Mouse (Mus musculus): ENCODE results near the gene Slitrk5. TPM values are rescaled to one million over a fixed set of nuclear protein-coding genes. Genes with fewer than 3 reads are reported as not detected.
A peak's percentile ranks its signal among the peaks of the same experiment; 100 is the strongest.

Gene Slitrk5
- polyA plus RNA-seq (2014; fragmentation: Nextera tagmentation; extraction: Ambion mirVana), result 6.3 and 6.4 TPM in 2 replicates

- 1% methylated on average over 22 of the region's 22 CpGs for WGBS
- H3K27ac ChIP-seq (replicated peaks; ENCODE audit: low read depth, low read length), result peak within 1 kb of the TSS; percentile 47; the same call in 1 of the 2 replicates
- H3K9ac ChIP-seq (ENCODE audit: low read length), result peak within 1 kb of the TSS; percentile 84
- peak within 1 kb of the TSS; percentile 64 for H3K4me3 ChIP-seq (ENCODE audit: low read depth, low read length)
- peaks cover 6% of the 10 kb centered on the region for H3K27me3 ChIP-seq (ENCODE audit: control insufficient read depth, insufficient read depth, low read length)
- H3K36me3 ChIP-seq (ENCODE audit: control insufficient read depth, insufficient read depth, low read length), result no peaks in the 10 kb centered on the region
- H3K4me2 ChIP-seq (ENCODE audit: low read depth, severe bottlenecking), result peak within 1 kb of the TSS; percentile 67
- peaks cover 3% of the 10 kb centered on the region; the same call in 1 of the 2 replicates for H3K4me1 ChIP-seq (ENCODE audit: control insufficient read depth, insufficient read depth, low read length)
- peak; percentile 96 for DNase-seq (ENCODE audit: low spot score)
- H3K9me3 ChIP-seq (ENCODE audit: control insufficient read depth, low read length), result no peaks in the 10 kb centered on the region
- ATAC-seq (ENCODE audit: insufficient number of reproducible peaks, low FRiP score, low TSS enrichment, low read depth), result peak; percentile 58
Observed at GRCm38 (mm10) chr14:111674664-111675147, at the start of gene Slitrk5. TSS of gene Slitrk5 (plus strand) at chr14:111675097.

GRCm38 (mm10) chr14:111672942-111673341 lies 2.0 kb upstream of the Slitrk5 start:
- H3K27me3 ChIP-seq (ENCODE audit: control insufficient read depth, insufficient read depth, low read length), result no peaks in the 10 kb centered on the region
- no peak for ATAC-seq (ENCODE audit: insufficient number of reproducible peaks, low FRiP score, low TSS enrichment, low read depth)
- DNase-seq (ENCODE audit: low spot score), result no peak
- no peak overlapping the region for H3K4me2 ChIP-seq (ENCODE audit: low read depth, severe bottlenecking)
- no peaks in the 10 kb centered on the region for H3K36me3 ChIP-seq (ENCODE audit: control insufficient read depth, insufficient read depth, low read length)
- no peak overlapping the region for H3K9ac ChIP-seq (ENCODE audit: low read length)
- H3K4me3 ChIP-seq (ENCODE audit: low read depth, low read length), result no peak overlapping the region
- H3K9me3 ChIP-seq (ENCODE audit: control insufficient read depth, low read length), result no peaks in the 10 kb centered on the region
- 63% methylated on average over 1 of the region's 1 CpGs for WGBS
- H3K4me1 ChIP-seq (ENCODE audit: control insufficient read depth, insufficient read depth, low read length), result peaks cover 3% of the 10 kb centered on the region; the same call in 1 of the 2 replicates
- H3K27ac ChIP-seq (replicated peaks; ENCODE audit: low read depth, low read length), result no peak overlapping the region

GRCm38 (mm10) chr14:111675211-111676165 lies 591 bp downstream of the Slitrk5 start:
- Histone ChIP-seq H3K4me2 (ENCODE audit: low read depth, severe bottlenecking) (peak overlapping the region; percentile 67), H3K4me3 (ENCODE audit: low read depth, low read length) (peak overlapping the region; percentile 64), H3K9ac (ENCODE audit: low read length) (peak overlapping the region; percentile 84), H3K4me1 (ENCODE audit: control insufficient read depth, insufficient read depth, low read length) (peaks cover 3% of the 10 kb centered on the region; the same call in 1 of the 2 replicates), H3K36me3 (ENCODE audit: control insufficient read depth, insufficient read depth, low read length) (no peaks in the 10 kb centered on the region), H3K27ac (replicated peaks; ENCODE audit: low read depth, low read length) (peak overlapping the region; percentile 47; the same call in 1 of the 2 replicates), H3K9me3 (ENCODE audit: control insufficient read depth, low read length) (no peaks in the 10 kb centered on the region), H3K27me3 (ENCODE audit: control insufficient read depth, insufficient read depth, low read length) (peaks cover 6% of the 10 kb centered on the region)
- ATAC-seq (ENCODE audit: insufficient number of reproducible peaks, low FRiP score, low TSS enrichment, low read depth) (peak; percentile 80), DNase-seq (ENCODE audit: low spot score) (peak; percentile 80)
- WGBS, result under 1% methylated on average over 79 of the region's 94 CpGs

DNA sequence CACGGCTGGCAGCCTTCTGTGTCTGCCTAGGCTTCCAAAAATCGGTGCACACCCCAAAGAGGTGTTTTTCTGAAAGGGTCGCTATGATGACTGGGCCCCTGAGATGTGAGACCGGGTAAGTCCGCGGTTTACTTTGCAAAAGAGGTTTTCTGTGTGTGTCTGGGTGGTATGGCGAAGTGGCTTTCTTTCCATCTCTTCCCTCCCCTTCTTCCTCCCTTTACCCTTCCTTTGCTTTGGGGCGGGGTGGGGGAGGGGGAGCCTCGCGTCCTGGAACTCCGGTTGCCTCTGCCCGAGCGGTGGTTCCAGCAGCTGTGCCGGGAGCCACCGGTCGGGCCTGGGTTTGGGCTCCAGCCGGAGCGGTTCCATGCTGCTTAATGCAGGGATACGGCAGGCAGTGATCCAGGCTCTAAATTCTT lies 1.3 kb downstream of the Slitrk5 start:
- peak overlapping the region; percentile 64 for H3K4me3 ChIP-seq (ENCODE audit: low read depth, low read length)
- H3K4me2 ChIP-seq (ENCODE audit: low read depth, severe bottlenecking), result peak overlapping the region; percentile 67
- DNase-seq (ENCODE audit: low spot score) (peak; percentile 70), ATAC-seq (ENCODE audit: insufficient number of reproducible peaks, low FRiP score, low TSS enrichment, low read depth) (peak; percentile 34)
- peak overlapping the region; percentile 47; the same call in 1 of the 2 replicates for H3K27ac ChIP-seq (replicated peaks; ENCODE audit: low read depth, low read length)
- no peaks in the 10 kb centered on the region for H3K36me3 ChIP-seq (ENCODE audit: control insufficient read depth, insufficient read depth, low read length)
- WGBS, result under 1% methylated on average over 19 of the region's 19 CpGs
- peaks cover 6% of the 10 kb centered on the region for H3K27me3 ChIP-seq (ENCODE audit: control insufficient read depth, insufficient read depth, low read length)
- H3K9ac ChIP-seq (ENCODE audit: low read length), result peak overlapping the region; percentile 84
- H3K9me3 ChIP-seq (ENCODE audit: control insufficient read depth, low read length), result no peaks in the 10 kb centered on the region
- peaks cover 3% of the 10 kb centered on the region; the same call in 1 of the 2 replicates for H3K4me1 ChIP-seq (ENCODE audit: control insufficient read depth, insufficient read depth, low read length)

- Histone ChIP-seq H3K4me3 (ENCODE audit: low read depth, low read length) (peak overlapping the region; percentile 64), H3K4me2 (ENCODE audit: low read depth, severe bottlenecking) (peak overlapping the region; percentile 67), H3K27me3 (ENCODE audit: control insufficient read depth, insufficient read depth, low read length) (peaks cover 6% of the 10 kb centered on the region), H3K27ac (replicated peaks; ENCODE audit: low read depth, low read length) (no peak overlapping the region), H3K4me1 (ENCODE audit: control insufficient read depth, insufficient read depth, low read length) (peaks cover 3% of the 10 kb centered on the region; the same call in 1 of the 2 replicates), H3K9me3 (ENCODE audit: control insufficient read depth, low read length) (no peaks in the 10 kb centered on the region), H3K9ac (ENCODE audit: low read length) (no peak overlapping the region), H3K36me3 (ENCODE audit: control insufficient read depth, insufficient read depth, low read length) (no peaks in the 10 kb centered on the region)
- WGBS, result under 1% methylated on average over 18 of the region's 18 CpGs
- DNase-seq (ENCODE audit: low spot score) (peak; percentile 54), ATAC-seq (ENCODE audit: insufficient number of reproducible peaks, low FRiP score, low TSS enrichment, low read depth) (no peak)
Observed at GRCm38 (mm10) chr14:111676851-111677291, 2.0 kb downstream of the Slitrk5 start.

- Histone ChIP-seq H3K27ac (replicated peaks; ENCODE audit: low read depth, low read length) (no peak overlapping the region), H3K4me2 (ENCODE audit: low read depth, severe bottlenecking) (peak overlapping the region; percentile 67), H3K9ac (ENCODE audit: low read length) (peak overlapping the region; percentile 34; the same call in 1 of the 2 replicates), H3K36me3 (ENCODE audit: control insufficient read depth, insufficient read depth, low read length) (no peaks in the 10 kb centered on the region), H3K4me1 (ENCODE audit: control insufficient read depth, insufficient read depth, low read length) (peaks cover 3% of the 10 kb centered on the region; the same call in 1 of the 2 replicates), H3K27me3 (ENCODE audit: control insufficient read depth, insufficient read depth, low read length) (peaks cover 6% of the 10 kb centered on the region), H3K4me3 (ENCODE audit: low read depth, low read length) (peak overlapping the region; percentile 64), H3K9me3 (ENCODE audit: control insufficient read depth, low read length) (no peaks in the 10 kb centered on the region)
- WGBS, result 2% methylated on average over 17 of the region's 17 CpGs
- DNase-seq (ENCODE audit: low spot score) (peak; percentile 35), ATAC-seq (ENCODE audit: insufficient number of reproducible peaks, low FRiP score, low TSS enrichment, low read depth) (no peak)
Observed at GRCm38 (mm10) chr14:111677361-111678070, 2.6 kb downstream of the Slitrk5 start.

DNA sequence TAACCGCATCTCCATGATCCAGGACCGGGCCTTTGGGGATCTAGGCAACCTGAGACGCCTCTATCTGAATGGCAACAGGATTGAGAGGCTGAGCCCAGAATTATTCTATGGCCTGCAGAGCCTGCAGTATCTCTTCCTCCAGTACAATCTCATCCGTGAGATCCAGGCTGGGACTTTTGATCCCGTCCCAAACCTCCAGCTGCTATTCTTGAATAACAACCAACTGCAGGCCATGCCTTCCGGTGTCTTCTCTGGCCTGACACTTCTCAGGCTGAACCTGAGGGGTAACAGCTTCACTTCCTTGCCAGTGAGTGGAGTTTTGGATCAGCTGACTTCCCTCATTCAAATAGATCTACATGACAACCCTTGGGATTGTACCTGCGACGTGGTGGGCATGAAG lies 5.4 kb downstream of the Slitrk5 start:
- H3K27me3 ChIP-seq (ENCODE audit: control insufficient read depth, insufficient read depth, low read length), result peaks cover 6% of the 10 kb centered on the region
- H3K9me3 ChIP-seq (ENCODE audit: control insufficient read depth, low read length), result no peaks in the 10 kb centered on the region
- no peak overlapping the region for H3K4me3 ChIP-seq (ENCODE audit: low read depth, low read length)
- H3K9ac ChIP-seq (ENCODE audit: low read length), result no peak overlapping the region
- ATAC-seq (ENCODE audit: insufficient number of reproducible peaks, low FRiP score, low TSS enrichment, low read depth) (no peak), DNase-seq (ENCODE audit: low spot score) (no peak)
- H3K4me1 ChIP-seq (ENCODE audit: control insufficient read depth, insufficient read depth, low read length), result peaks cover 3% of the 10 kb centered on the region; the same call in 1 of the 2 replicates
- H3K27ac ChIP-seq (replicated peaks; ENCODE audit: low read depth, low read length), result no peak overlapping the region
- H3K36me3 ChIP-seq (ENCODE audit: control insufficient read depth, insufficient read depth, low read length), result no peaks in the 10 kb centered on the region
- H3K4me2 ChIP-seq (ENCODE audit: low read depth, severe bottlenecking), result no peak overlapping the region
- WGBS, result 68% methylated on average over 8 of the region's 8 CpGs

All from limb, embryonic 11.5 days (tissue).